Mouse (Mus musculus): ENCODE data around the gene Aff3. TPM values are rescaled to one million over a fixed set of nuclear protein-coding genes. Genes with fewer than 3 reads are reported as not detected.

Aff3 gene
- polyA plus RNA-seq, 1 experiment from 2014 or later = 38.0 TPM

DNA sequence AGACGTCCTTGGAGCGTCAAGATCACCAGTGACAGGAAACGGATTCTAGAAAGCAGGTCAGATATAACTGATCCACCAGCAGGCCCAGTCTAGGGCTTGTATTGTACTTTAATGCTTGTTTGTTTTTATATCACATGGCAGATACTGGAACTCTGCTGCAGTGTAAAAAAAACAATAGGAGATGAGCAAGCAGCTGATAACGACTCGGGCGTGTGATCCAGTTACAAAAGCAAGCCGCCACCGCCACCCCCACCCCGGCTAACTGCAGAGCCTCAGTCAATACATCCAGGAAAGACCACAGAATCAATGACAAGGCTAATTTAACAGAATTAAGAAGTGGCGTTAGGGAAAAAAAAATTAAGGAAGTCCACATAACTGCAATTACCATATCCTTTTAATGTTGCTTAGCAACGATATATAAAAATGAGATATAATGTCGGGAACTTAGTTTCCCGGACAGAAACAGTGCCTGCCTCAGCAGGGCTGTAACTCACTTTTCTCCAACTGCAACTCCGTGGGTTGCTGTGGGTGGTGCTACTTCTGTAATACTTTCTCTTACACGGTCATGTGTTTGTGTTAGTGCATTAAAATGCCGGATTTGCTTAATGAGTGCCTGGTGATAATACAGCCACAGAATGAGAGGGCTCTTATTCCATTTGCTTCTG is 280.2 kb downstream of the Aff3 start:
- Histone ChIP-seq H3K9me3 (no peaks in the 10 kb centered on the region), H3K27me3 (replicated peaks) (no peaks in the 10 kb centered on the region), H3K4me3 (no peak overlapping the region), H3K27ac (no peak overlapping the region), H3K36me3 (replicated peaks) (no peaks in the 10 kb centered on the region), H3K4me2 (no peak overlapping the region), H3K9ac (no peak overlapping the region), H3K4me1 (peaks cover 29% of the 10 kb centered on the region)
- ATAC-seq (replicated peaks) = 0 out of 2 replicates have a peak, but pooled peaks have one; percentile 21
- WGBS = 32% methylated on average over 16 of the region's 16 CpGs

GRCm38 (mm10) chr1:38384010-38384409 is 280.7 kb downstream of the Aff3 start:
- Histone ChIP-seq H3K36me3 (replicated peaks) (no peaks in the 10 kb centered on the region), H3K9me3 (no peaks in the 10 kb centered on the region), H3K4me2 (no peak overlapping the region), H3K4me3 (no peak overlapping the region), H3K9ac (no peak overlapping the region), H3K4me1 (peaks cover 25% of the 10 kb centered on the region), H3K27ac (no peak overlapping the region), H3K27me3 (replicated peaks) (no peaks in the 10 kb centered on the region)
- ATAC-seq (replicated peaks) = peak; percentile 60; the same call in 1 of the 2 replicates
- 90% methylated on average over 7 of the region's 7 CpGs for WGBS

GRCm38 (mm10) chr1:38382683-38383082 is 282.1 kb downstream of the Aff3 start:
- no peak for ATAC-seq (replicated peaks)
- no peaks in the 10 kb centered on the region for H3K27me3 ChIP-seq (replicated peaks)

DNA sequence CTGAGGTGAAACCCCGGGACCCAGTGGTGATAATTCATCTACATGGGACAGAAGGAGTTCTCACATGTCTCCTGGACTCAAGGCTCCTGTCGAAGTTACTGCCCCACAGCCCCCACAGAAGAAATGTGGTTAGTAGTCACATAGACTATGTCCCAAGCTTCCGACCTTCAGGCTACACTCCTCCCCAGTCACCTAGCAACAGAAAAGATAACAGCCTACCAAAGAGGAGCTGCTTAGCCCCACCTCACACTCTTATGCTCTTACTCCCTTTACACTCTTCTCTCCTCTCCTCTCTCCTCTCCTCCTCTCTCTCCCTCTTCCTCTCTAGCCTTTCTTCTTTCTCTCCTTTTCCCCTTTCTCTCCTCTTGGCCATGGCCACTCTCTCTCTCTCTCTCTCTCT is 286.8 kb downstream of the Aff3 start:
- Histone ChIP-seq H3K27me3 (replicated peaks) (no peaks in the 10 kb centered on the region), H3K9ac (no peak overlapping the region), H3K9me3 (no peaks in the 10 kb centered on the region), H3K4me1 (peaks cover 7% of the 10 kb centered on the region; the same call in 1 of the 2 replicates), H3K4me3 (no peak overlapping the region), H3K36me3 (replicated peaks) (no peaks in the 10 kb centered on the region), H3K4me2 (no peak overlapping the region), H3K27ac (no peak overlapping the region)
- WGBS = 82% methylated on average over 3 of the region's 3 CpGs
- no peak for ATAC-seq (replicated peaks)

More at GRCm38 (mm10) chr1:38382683-38383082, 282.1 kb downstream of the Aff3 start:
- 74% methylated on average over 4 of the region's 4 CpGs for WGBS
- no peaks in the 10 kb centered on the region for H3K9me3 ChIP-seq
- no peak overlapping the region for H3K9ac ChIP-seq
- no peak overlapping the region for H3K27ac ChIP-seq
- H3K4me3 ChIP-seq = no peak overlapping the region
- peaks cover 22% of the 10 kb centered on the region for H3K4me1 ChIP-seq
- H3K36me3 ChIP-seq (replicated peaks) = no peaks in the 10 kb centered on the region
- no peak overlapping the region for H3K4me2 ChIP-seq

- Histone ChIP-seq H3K36me3 (replicated peaks) (no peaks in the 10 kb centered on the region), H3K4me2 (no peak overlapping the region), H3K27me3 (replicated peaks) (no peaks in the 10 kb centered on the region), H3K9me3 (no peaks in the 10 kb centered on the region), H3K4me3 (no peak overlapping the region), H3K27ac (no peak overlapping the region), H3K9ac (no peak overlapping the region), H3K4me1 (no peaks in the 10 kb centered on the region)
- 64% methylated on average over 8 of the region's 8 CpGs for WGBS
- ATAC-seq (replicated peaks) = no peak
Measured at GRCm38 (mm10) chr1:38369166-38369565, 295.6 kb downstream of the Aff3 start.

DNA sequence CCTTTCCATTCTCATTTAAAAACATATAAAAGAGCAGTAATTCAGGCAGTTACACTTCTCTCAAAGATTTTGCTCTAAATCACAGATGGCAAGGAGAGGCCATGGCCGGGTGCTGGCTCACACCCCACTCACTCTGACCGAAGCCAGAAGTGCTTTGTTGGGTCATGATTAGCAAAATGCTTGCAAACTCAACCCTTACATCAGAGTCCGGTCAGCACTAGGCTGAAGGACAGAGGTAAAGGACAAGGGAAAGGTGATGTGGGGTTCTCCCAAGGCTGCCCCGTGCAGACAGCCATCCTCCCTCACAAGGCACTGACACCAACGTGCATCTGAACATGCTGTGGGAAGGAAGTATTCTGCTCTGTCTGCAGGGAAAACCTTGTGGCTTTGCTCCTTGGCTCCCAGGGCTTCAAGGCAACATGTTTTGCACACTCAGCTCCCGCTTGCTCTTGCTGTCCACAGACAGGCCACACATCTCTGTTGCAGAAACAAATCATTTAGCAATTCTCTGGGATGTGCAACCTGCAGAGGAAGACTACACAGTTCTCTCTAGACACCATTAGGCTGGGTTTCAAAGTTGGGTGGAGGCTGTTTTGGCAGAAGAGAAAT is 296.6 kb downstream of the Aff3 start:
- Histone ChIP-seq H3K4me3 (no peak overlapping the region), H3K9ac (no peak overlapping the region), H3K4me2 (no peak overlapping the region), H3K36me3 (replicated peaks) (no peaks in the 10 kb centered on the region), H3K27me3 (replicated peaks) (no peaks in the 10 kb centered on the region), H3K27ac (no peak overlapping the region), H3K4me1 (no peaks in the 10 kb centered on the region), H3K9me3 (no peaks in the 10 kb centered on the region)
- ATAC-seq (replicated peaks) = no peak
- 86% methylated on average over 6 of the region's 6 CpGs for WGBS

GRCm38 (mm10) chr1:38367404-38368080 is 297.2 kb downstream of the Aff3 start:
- Histone ChIP-seq H3K9ac (no peak overlapping the region), H3K4me3 (no peak overlapping the region), H3K9me3 (no peaks in the 10 kb centered on the region), H3K4me2 (no peak overlapping the region), H3K27me3 (replicated peaks) (no peaks in the 10 kb centered on the region), H3K36me3 (replicated peaks) (no peaks in the 10 kb centered on the region), H3K4me1 (no peaks in the 10 kb centered on the region), H3K27ac (no peak overlapping the region)
- ATAC-seq (replicated peaks) = no peak
- WGBS = 92% methylated on average over 14 of the region's 14 CpGs

GRCm38 (mm10) chr1:38363856-38364255 is 300.9 kb downstream of the Aff3 start:
- Histone ChIP-seq H3K4me1 (no peaks in the 10 kb centered on the region), H3K27ac (no peak overlapping the region), H3K27me3 (replicated peaks) (no peaks in the 10 kb centered on the region), H3K36me3 (replicated peaks) (no peaks in the 10 kb centered on the region), H3K9ac (no peak overlapping the region), H3K4me3 (no peak overlapping the region), H3K4me2 (no peak overlapping the region), H3K9me3 (no peaks in the 10 kb centered on the region)
- ATAC-seq (replicated peaks) = no peak
- 69% methylated on average over 2 of the region's 2 CpGs for WGBS

DNA sequence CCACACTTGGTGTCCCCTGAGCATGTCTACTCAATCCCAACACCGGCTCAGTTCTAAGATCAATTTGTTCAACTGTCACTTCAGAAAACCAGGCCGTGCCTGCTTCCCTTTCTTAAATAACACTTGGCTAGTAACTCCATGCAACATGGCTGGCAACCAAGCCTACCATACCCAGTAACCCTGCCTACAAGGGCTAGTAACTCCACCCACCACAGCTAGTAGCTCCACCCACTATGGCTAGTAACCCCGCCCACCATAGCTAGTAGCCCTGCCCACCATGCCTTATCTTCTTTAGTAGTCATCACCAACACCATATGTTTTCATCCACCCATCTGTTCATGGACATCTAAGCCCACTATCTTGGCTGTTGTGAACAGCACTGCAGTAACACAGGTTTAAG is 302.5 kb downstream of the Aff3 start:
- H3K9me3 ChIP-seq = no peaks in the 10 kb centered on the region
- H3K9ac ChIP-seq = no peak overlapping the region
- no peak overlapping the region for H3K27ac ChIP-seq
- ATAC-seq (replicated peaks) = no peak
- no peak overlapping the region for H3K4me2 ChIP-seq
- H3K27me3 ChIP-seq (replicated peaks) = no peaks in the 10 kb centered on the region
- no peaks in the 10 kb centered on the region for H3K4me1 ChIP-seq
- no peak overlapping the region for H3K4me3 ChIP-seq
- 93% methylated on average over 3 of the region's 3 CpGs for WGBS
- no peaks in the 10 kb centered on the region for H3K36me3 ChIP-seq (replicated peaks)

DNA sequence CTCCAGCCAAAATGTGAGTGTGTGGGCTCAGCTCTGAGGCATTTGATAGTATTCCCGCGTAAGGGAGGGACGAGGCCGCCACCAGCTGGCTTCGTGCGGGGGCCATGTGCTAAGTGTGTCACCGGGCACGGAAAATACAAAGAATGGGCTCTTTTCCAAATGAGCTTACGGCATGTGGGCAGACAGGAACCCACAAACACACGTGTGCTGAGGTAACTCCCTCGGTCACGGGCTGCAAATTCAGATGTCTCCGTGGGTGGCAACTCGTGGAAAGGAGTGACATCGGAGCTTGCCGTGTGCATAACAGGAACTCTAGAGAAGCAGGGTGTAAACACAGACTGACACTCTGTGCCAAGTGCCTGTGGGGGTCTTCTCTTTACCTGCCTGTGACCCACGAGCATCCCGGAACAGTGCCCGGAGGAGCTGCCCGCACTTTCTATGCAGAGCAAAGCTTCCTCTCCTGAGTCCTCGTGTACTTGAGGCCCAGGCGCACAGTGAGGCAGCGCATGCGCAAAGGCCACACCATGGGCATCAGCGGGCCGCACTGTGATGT is 305.9 kb downstream of the Aff3 start:
- no peaks in the 10 kb centered on the region for H3K9me3 ChIP-seq
- no peak overlapping the region for H3K27ac ChIP-seq
- no peaks in the 10 kb centered on the region for H3K27me3 ChIP-seq (replicated peaks)
- WGBS = 90% methylated on average over 26 of the region's 26 CpGs
- no peak for ATAC-seq (replicated peaks)
- H3K9ac ChIP-seq = no peak overlapping the region
- no peaks in the 10 kb centered on the region for H3K4me1 ChIP-seq
- H3K36me3 ChIP-seq (replicated peaks) = no peaks in the 10 kb centered on the region
- H3K4me3 ChIP-seq = no peak overlapping the region
- no peak overlapping the region for H3K4me2 ChIP-seq

DNA sequence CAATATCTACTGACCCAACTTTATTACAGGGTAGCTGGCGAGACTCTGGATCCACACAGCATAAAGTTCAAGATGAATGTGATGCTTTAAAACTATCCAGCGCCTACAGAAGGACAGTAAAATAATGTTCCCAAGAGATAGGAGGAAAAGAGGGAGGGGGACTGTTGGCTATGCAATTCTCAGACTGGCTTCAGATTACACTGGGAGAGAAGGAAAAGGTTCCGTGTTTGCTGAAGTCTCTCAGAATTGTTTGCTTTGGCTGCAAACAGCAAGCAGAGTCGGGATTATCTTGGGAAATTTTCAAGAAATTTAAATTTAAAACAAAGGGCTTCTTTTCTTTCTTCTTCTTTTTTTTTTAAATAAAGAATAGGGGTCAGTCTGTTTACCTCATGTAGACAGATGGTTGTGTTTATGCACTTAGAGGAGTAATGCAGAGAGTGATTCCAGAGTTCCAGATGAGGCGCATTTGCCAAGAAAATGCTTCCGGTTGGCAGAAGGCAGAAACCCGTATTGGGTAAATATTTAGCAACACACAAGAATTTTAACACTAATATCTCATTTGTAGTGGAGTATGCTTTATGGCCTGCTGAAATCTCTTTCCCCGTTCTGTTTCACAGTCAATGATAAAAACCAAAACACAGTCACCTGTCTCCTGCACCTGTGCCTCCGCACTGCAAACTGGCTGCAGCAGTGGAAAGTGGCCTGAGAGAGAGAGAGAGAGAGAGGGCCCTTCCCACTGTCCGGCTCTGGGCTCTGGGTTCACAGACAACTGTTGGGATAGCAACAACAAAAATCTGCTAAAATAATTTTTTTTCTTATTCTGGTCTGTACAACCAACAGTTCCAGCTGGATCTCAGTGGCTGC is 306.6 kb downstream of the Aff3 start:
- ATAC-seq (replicated peaks) = no peak
- Histone ChIP-seq H3K4me2 (no peak overlapping the region), H3K4me3 (no peak overlapping the region), H3K4me1 (no peaks in the 10 kb centered on the region), H3K36me3 (replicated peaks) (no peaks in the 10 kb centered on the region), H3K9me3 (no peaks in the 10 kb centered on the region), H3K9ac (no peak overlapping the region), H3K27me3 (replicated peaks) (no peaks in the 10 kb centered on the region), H3K27ac (no peak overlapping the region)
- WGBS = 83% methylated on average over 10 of the region's 10 CpGs

GRCm38 (mm10) chr1:38354585-38354984 is 310.2 kb downstream of the Aff3 start:
- no peaks in the 10 kb centered on the region for H3K9me3 ChIP-seq

More at GRCm38 (mm10) chr1:38354585-38354984, 310.2 kb downstream of the Aff3 start:
- Histone ChIP-seq H3K4me3 (no peak overlapping the region), H3K9ac (no peak overlapping the region), H3K4me2 (no peak overlapping the region), H3K4me1 (no peaks in the 10 kb centered on the region), H3K27me3 (replicated peaks) (no peaks in the 10 kb centered on the region), H3K27ac (no peak overlapping the region), H3K36me3 (replicated peaks) (no peaks in the 10 kb centered on the region)
- ATAC-seq (replicated peaks) = no peak
- 87% methylated on average over 4 of the region's 4 CpGs for WGBS

Data from midbrain, embryonic 15.5 days (tissue).